Mouse (Mus musculus) layer of hippocampus, postnatal 14 days (tissue): ENCODE data around the gene Adamts2. TPM values are rescaled to one million over a fixed set of nuclear protein-coding genes. Genes with fewer than 3 reads are reported as not detected.

Experiments used
- DNase-seq, 2 experiments: peaks; one replicate each; pipeline ENCODE4 v3.0.0; 2021 to 2022; ENCODE audit warnings: low spot score in 2 of 2, mixed read lengths in 1 of 2
- total RNA-seq, 2 experiments: library from RNA; stranded (reverse); gene quantifications; 2 replicates each; pipeline ENCODE4 v1.2.3; 2021

Gene Adamts2
- total RNA-seq, 2 experiments from 2014 or later = 6.3 to 8.3 TPM

DNA sequence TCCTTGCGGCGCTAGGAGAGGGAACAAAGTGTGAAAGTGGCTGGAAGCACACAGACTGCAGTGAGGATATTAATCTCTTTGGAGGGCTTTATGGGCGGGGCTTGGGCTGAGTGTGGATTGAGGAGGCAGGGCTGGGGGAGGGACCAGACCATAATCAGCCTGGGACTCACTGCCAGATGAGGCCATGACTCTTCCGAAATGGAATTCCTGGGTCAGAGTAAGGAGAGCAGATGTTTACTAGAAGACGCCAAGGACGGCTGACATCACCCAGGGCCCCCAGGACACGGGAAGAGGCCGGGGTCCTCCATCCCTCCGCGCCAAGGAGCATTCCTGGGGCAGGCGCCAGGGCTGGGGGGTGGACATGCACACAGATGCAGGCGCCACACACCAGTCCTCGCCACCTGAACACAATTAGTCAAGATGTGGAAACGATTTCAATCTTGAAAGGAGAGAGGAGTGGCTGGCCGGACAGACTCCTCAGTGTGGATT, 20.4 kb downstream of the Adamts2 start:
- DNase-seq = no peak

GRCm38 (mm10) chr11:50623806-50624205, 21.9 kb downstream of the Adamts2 start:
- no peak for DNase-seq

GRCm38 (mm10) chr11:50624239-50624638, 22.4 kb downstream of the Adamts2 start:
- DNase-seq = no peak

DNA sequence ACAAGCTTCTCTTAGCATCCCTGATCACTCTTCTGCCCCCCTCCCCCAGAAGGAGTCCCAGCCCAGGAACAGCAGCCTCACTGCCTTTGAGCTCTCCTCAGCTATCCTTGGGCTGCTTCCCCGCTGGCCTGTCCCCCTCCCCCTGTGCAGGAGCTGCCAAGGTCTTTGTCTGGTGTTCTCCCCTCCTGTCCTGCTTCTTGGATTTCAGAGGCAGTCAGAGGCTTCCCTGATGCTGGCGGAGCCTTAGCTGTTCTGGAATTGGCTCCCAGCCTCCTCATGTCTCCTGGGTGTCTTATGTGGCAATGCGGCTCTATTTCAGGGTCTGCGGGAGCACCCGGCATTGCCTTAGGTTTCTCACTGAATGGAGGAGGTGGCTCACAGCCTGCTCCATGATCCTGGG, 22.8 kb downstream of the Adamts2 start:
- DNase-seq = no peak

DNA sequence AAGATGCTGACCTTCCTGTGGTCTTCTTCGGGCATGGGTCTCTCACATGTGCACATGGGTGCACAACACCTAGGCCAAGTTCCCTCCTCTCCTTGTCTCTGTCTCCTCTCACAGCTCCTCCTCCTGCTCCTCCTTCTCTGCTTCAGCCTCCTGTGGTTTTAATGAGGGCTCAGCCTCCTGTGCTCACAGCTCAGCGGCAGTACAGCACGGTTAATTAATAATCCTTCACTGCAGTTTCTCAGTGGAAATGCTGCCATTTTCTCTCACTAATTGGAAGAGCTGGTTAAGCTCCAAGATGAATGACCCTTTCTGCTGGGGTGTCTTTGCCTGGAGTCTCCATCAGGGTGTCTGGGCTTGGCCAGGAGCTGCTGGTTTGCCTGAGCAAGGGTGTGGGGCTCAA, 27.0 kb downstream of the Adamts2 start:
- peak in 1 of 2 experiments; percentile 19 for DNase-seq

DNA sequence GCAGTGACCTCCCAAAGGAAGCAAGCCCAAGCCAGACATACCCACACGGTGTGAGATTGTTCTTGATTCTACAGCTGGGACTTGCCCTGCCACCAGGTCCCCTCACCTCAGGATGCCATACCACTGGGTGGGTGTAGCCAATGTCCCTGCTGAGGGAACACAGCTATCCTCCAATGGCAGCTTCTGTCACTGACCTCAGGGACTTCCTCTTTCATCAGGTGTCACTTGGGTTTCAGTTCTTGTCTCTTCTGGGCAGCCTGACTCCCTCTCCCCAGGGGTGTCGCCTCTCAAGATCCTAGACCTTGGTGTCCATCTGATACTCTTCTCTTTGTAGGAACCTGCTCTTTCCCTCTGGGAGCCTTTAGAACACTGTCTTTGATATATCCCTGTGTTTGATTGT, 28.6 kb downstream of the Adamts2 start:
- DNase-seq = no peak

DNA sequence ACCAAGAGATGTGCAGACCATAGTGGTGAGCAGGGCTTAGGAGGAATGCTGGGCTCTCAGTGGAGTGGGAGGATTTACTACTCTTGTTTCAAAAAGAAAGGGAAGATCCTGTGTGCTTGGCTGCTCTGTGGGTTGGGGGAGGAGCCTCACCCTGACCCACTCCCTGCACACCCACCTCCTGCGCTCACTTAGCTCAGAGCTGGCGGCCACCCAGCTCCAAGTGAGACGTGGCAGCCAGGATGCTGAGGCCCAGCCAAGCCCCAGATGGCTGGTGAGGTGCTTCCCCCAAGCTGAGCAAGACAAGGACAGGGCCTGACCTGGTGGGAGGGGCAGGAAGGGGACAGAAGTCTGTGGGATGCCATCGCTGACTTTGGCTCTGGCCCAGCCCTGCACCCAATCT, 30.4 kb downstream of the Adamts2 start:
- peak; percentile 26 to 44 for DNase-seq

DNA sequence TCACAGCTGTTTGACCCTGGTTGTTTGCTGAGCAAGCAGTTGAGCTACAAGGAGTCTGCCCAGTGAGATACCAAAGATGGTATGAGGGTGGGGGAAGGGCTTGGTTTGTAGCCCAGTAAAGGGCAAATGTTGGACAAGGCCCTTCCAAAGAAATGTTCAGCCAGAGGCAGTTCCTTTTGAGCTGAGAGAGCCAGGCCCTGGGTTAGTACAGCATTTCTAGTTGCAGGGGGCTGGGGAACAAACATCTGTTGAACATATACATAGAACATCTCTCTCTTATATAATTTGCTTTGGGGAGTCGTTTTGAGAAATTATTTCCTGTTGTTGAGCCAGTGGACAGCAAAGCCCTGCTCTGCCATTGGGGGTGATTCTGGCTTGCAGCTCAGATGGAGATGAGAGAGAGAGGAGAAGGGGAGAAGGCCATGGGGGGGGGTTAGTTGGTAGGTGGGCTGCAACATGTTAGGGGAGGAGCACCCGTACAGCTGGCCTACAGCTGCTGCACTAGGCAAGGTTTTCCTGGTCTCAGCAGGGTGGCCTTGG, 33.2 kb downstream of the Adamts2 start:
- DNase-seq = no peak

GRCm38 (mm10) chr11:50637026-50637425, 35.1 kb downstream of the Adamts2 start:
- no peak for DNase-seq

DNA sequence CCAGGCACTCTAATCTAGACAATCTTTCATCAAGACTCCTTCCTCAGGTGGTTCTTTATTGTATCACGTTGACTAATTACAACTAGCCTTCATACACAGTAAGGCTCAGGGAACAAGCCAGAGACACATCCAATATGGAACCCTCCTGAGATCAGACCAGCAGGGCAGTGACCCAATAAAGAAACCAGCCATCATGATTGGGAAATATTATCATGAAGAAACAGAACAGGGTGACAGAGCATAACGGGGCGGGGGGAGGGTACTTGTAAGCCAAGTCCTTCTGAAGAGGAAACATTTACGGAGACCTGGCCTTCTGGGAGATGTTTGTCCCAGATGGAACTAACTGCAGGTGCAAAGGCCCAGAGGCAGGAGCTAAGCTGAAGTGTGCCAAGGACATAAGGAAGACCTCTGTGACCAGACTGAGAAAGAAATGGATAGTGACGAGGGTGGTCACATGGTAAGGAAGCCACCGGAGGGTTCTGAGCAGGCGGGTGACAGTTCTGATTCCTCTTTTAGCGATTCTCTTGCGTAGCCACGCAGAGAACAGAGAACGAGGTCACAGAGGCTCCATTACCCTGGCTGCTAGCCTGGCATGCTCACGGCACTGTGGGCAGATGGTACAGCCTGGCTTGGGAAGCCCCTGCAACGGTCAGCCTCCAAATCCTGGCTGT, 36.4 kb downstream of the Adamts2 start:
- DNase-seq = no peak

DNA sequence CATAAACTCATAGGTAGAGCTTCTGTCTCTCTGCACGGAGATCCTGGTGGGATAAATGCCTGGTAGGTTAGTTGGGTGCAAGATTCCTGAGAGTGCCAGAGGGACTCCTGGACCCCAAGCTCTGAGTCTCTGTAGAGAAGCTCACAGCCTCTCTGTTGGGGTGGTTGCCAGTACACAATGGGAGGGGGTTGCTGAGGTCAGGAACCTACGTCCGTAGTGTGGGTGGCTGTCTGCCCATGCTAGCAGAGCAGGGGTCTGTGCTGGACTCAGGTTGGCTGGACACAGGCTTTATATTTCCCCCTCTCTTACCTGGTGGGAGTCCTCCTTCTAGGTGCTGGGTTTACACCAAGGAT, 37.0 kb downstream of the Adamts2 start:
- DNase-seq = no peak

- DNase-seq = no peak
Observed at GRCm38 (mm10) chr11:50642583-50642982, 40.7 kb downstream of the Adamts2 start.

GRCm38 (mm10) chr11:50646148-50646547, 44.3 kb downstream of the Adamts2 start:
- DNase-seq = no peak

GRCm38 (mm10) chr11:50648143-50648807, 46.4 kb downstream of the Adamts2 start:
- DNase-seq = no peak

- no peak for DNase-seq
Observed at GRCm38 (mm10) chr11:50650037-50650436, 48.2 kb downstream of the Adamts2 start.

DNA sequence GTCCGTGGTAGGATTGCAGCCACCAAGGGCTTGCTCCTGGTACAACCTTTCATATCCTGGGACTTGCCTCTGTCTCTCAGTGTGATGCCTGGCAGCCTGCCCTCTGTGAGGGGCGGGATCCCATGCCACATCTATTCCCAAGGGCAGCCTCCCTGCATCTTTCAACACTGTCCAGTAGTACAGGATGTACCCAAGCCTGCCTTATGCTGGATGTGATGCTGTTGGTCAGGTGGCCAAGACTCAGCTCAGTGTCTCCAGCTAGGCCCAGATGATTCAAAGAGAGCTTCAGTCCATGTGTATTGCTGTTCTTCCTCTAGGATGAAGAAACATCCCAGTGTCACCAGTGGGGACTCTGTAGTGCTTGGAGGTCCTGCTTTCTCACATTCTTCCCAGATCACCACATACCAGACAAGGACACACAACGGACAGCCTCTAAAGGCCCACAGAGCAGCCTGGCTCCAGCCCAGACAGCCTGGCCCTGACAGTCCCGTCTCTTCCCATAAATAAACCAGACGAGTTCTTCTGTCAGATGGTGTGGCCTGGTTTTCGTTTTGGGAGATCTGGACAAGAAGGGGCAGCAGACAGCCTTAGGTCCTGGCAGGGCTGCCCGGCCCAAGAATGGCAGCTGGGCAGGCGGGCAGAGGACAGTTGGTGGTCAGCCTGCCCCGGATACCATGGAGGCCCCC, 52.0 kb downstream of the Adamts2 start:
- no peak for DNase-seq

- DNase-seq = peak in 1 of 2 experiments; percentile 23
Observed at GRCm38 (mm10) chr11:50658826-50659225, 56.9 kb downstream of the Adamts2 start.

DNA sequence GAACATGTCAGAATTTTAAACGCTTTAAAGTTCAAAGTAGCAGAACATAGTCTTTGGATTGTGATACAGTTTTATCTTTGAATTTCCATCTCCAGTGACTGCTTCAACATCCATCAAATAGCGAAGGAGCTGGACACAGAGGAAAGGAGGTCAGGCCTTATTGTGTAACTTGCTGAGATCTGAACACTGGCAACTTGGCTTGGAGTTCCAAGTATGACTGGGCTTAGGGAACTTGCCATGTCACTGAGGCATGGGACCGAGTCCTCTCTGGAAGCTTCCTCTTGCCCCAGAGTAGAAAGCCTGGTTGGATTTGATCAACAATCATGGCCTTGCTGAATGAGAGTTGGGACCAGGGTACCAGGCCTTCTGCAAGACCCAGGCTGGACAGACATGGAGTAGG, 60.3 kb downstream of the Adamts2 start:
- DNase-seq = no peak

DNA sequence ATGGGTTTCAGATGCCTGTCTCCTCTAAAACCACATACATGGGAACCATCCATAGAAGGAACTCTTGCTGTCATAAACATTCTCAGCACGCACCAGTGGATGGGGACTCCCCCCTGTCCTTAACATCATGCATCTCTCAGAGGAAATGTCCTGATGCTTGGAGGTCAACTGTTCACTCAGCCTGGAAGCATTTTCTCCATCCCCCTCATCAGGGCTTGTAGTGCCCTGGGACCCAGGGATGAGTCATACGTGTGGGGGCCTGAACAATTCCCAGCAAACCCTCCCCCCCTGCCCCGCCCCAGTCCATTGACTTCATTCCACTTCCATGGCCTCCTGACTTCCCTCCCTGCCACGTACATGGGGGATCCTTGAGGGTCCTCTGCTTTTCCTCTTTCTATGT, 62.9 kb downstream of the Adamts2 start:
- no peak for DNase-seq

- peak; percentile 40 to 77 for DNase-seq
Observed at GRCm38 (mm10) chr11:50669542-50670362, 67.9 kb downstream of the Adamts2 start.

DNA sequence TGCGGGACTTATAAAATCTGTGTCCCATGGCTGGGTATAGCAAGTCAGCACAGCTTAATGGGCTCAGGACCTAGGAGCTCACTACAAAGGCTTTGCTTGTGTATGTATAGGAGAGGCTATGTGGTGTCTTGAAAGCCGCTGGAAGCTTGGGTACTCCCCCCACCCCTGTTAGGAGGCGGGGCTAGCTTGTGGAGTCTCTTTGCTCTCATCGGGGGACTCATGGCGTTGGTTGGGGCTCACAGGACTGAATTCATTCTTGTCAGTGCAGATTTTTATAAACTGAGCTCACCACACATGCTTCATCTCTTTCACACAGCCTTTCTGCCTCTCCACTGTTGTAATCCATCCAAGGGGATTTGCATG, 68.5 kb downstream of the Adamts2 start:
- DNase-seq = no peak
